Mouse (Mus musculus): ENCODE measurements around the gene Rho.

- no peak for TF ChIP-seq POLR2A (IDR thresholded peaks at IDR 0.05; ENCODE audit: control insufficient read depth in 1 of 2, insufficient read depth in 1 of 2, low read depth in 1 of 2, low read length in 2 of 2, poor library complexity in 1 of 2)
- TF ChIP-seq RAD21 (IDR thresholded peaks at IDR 0.05; ENCODE audit: low read depth, low read length): no peak
- TF ChIP-seq CTCF (IDR thresholded peaks at IDR 0.05 in 2 of 3, conservative IDR thresholded peaks at IDR 0.05 in 1 of 3; ENCODE audit: control insufficient read depth in 1 of 3, insufficient read depth in 1 of 3, low read depth in 2 of 3, low read length in 3 of 3, poor library complexity in 1 of 3, severe bottlenecking in 1 of 3): no peak
- no peak for TF ChIP-seq TAL1 (IDR thresholded peaks at IDR 0.05; ENCODE audit: low read length)
- no peak for TF ChIP-seq RCOR1 (IDR thresholded peaks at IDR 0.05; ENCODE audit: low read depth, low read length)
- no peak for TF ChIP-seq ZMIZ1 (IDR thresholded peaks at IDR 0.05; ENCODE audit: low read depth, low read length)
- TF ChIP-seq EP300 (IDR thresholded peaks at IDR 0.05; ENCODE audit: low read depth in 1 of 2, low read length in 2 of 2): no peak
- no peak for TF ChIP-seq CHD2 (IDR thresholded peaks at IDR 0.05; ENCODE audit: low read length)
- TF ChIP-seq MEF2A (IDR thresholded peaks at IDR 0.05; ENCODE audit: extremely low read depth, insufficient replicate concordance, low read depth, low read length, poor library complexity, severe bottlenecking): no peak
- no peak for TF ChIP-seq ZC3H11A (IDR thresholded peaks at IDR 0.05; ENCODE audit: low read depth, low read length)
- no peak for TF ChIP-seq USF1 (IDR thresholded peaks at IDR 0.05; ENCODE audit: low read depth, low read length)
- TF ChIP-seq GABPA (IDR thresholded peaks at IDR 0.05; ENCODE audit: low read depth, low read length): no peak
These were observed 37.6 kb downstream of the Rho start for GRCm38 (mm10) chr6:115969103-115969502.
